Mouse (Mus musculus) yolk sac, embryonic 10.5 days (tissue): ENCODE measurements around the gene Srp14.
A peak's percentile ranks its signal among the peaks of the same experiment; 100 is the strongest.

Experiments used
- DNase-seq: peaks from one replicate; pipeline ENCODE4 v3.0.0-alpha.2; 2017; ENCODE audit warnings: low spot score

Srp14 gene

GRCm38 (mm10) chr2:118479550-118479909, at the start of gene Srp14:
TSS of gene Srp14 (minus strand) at chr2:118479711.
- DNase-seq, result peak; percentile 92

GRCm38 (mm10) chr2:118526545-118526944, 47.0 kb upstream of the Srp14 start:
- no peak for DNase-seq

- DNase-seq, result no peak
Measured at GRCm38 (mm10) chr2:118524811-118525210, 45.3 kb upstream of the Srp14 start.

GRCm38 (mm10) chr2:118523163-118523730, 43.7 kb upstream of the Srp14 start:
- no peak for DNase-seq

- peak; percentile 61 for DNase-seq
Measured at GRCm38 (mm10) chr2:118522265-118522664, 42.8 kb upstream of the Srp14 start.

- peak; percentile 70 for DNase-seq
Measured at GRCm38 (mm10) chr2:118520042-118520933, 40.8 kb upstream of the Srp14 start.

GRCm38 (mm10) chr2:118512418-118513377, 33.2 kb upstream of the Srp14 start:
- no peak for DNase-seq

GRCm38 (mm10) chr2:118511779-118512417, 32.4 kb upstream of the Srp14 start:
- no peak for DNase-seq

GRCm38 (mm10) chr2:118510447-118511310, 31.2 kb upstream of the Srp14 start:
- no peak for DNase-seq

- no peak for DNase-seq
Measured at GRCm38 (mm10) chr2:118509688-118510446, 30.4 kb upstream of the Srp14 start.

- no peak for DNase-seq
Measured at GRCm38 (mm10) chr2:118507126-118507525, 27.6 kb upstream of the Srp14 start.

GRCm38 (mm10) chr2:118500191-118500590, 20.7 kb upstream of the Srp14 start:
- DNase-seq, result no peak

- DNase-seq, result no peak
Measured at GRCm38 (mm10) chr2:118499135-118499961, 19.8 kb upstream of the Srp14 start.

- DNase-seq, result no peak
Measured at GRCm38 (mm10) chr2:118498476-118498875, 19.0 kb upstream of the Srp14 start.

- DNase-seq, result no peak
Measured at GRCm38 (mm10) chr2:118497890-118498289, 18.4 kb upstream of the Srp14 start.

GRCm38 (mm10) chr2:118495024-118495423, 15.5 kb upstream of the Srp14 start:
- DNase-seq, result no peak

- no peak for DNase-seq
Measured at GRCm38 (mm10) chr2:118491741-118492395, 12.4 kb upstream of the Srp14 start.

- peak; percentile 53 for DNase-seq
Measured at GRCm38 (mm10) chr2:118491281-118491731, 11.8 kb upstream of the Srp14 start.
